Mouse (Mus musculus) neural tube, embryonic 14.5 days (tissue): ENCODE data around the gene Fxn. TPM values are rescaled to one million over a fixed set of nuclear protein-coding genes. Genes with fewer than 3 reads are reported as not detected.

ENCODE experiments used
- ATAC-seq: fragments of 200-750 bp; cut with Nextera tagmentation; 2 replicates; pipeline ENCODE4 v1.8.0; 2017; ENCODE audit warnings: low read depth, mild to moderate bottlenecking, moderate TSS enrichment, moderate library complexity
- H3K27ac ChIP-seq: fragments of 300-500 bp; sonication (generic); 2 replicates; pipeline ENCODE4 v1.5.1; 2014; ENCODE audit warnings: low read depth, mild to moderate bottlenecking, control low read depth, low read length, moderate library complexity, mixed read lengths
- H3K27me3 ChIP-seq: fragments of 300-500 bp; sonication (generic); 2 replicates; pipeline ENCODE4 v1.6.1; 2014; ENCODE audit warnings: low read length; ENCODE audit not compliant: control insufficient read depth, insufficient read depth
- H3K36me3 ChIP-seq: fragments of 300-500 bp; sonication (generic); 2 replicates; pipeline ENCODE4 v1.6.1; 2014; ENCODE audit warnings: low read length, mixed read lengths; ENCODE audit not compliant: control insufficient read depth, insufficient read depth
- H3K4me1 ChIP-seq: fragments of 300-500 bp; sonication (generic); 2 replicates; pipeline ENCODE4 v1.6.1; 2014; ENCODE audit warnings: low read length; ENCODE audit not compliant: control insufficient read depth, insufficient read depth
- H3K4me2 ChIP-seq: fragments of 300-500 bp; sonication (generic); 2 replicates; pipeline ENCODE4 v1.6.1; 2014; ENCODE audit warnings: mild to moderate bottlenecking, low read depth, low read length, control low read depth
- H3K4me3 ChIP-seq: fragments of 300-500 bp; sonication (generic); 2 replicates; pipeline ENCODE4 v1.5.1; 2014; ENCODE audit warnings: low read depth, low read length, control low read depth, mixed read lengths
- H3K9ac ChIP-seq: fragments of 300-500 bp; sonication (generic); replicated peaks from 2 replicates; pipeline ENCODE4 v1.6.1; 2014; ENCODE audit warnings: low read depth, mild to moderate bottlenecking, control low read depth, low read length, mixed read lengths
- H3K9me3 ChIP-seq: fragments of 300-500 bp; sonication (generic); 2 replicates; pipeline ENCODE4 v1.6.1; 2016; ENCODE audit warnings: low read length; ENCODE audit not compliant: control insufficient read depth
- WGBS: fragments of 180-500 bp; shearing (Covaris S2); extraction: QIAGEN DNeasy Blood & Tissue Kit; methylation state at CpG from one replicate; pipeline ENCODE4 v1.1.7; 2014; 5-methylcytosine and 5-hydroxymethylcytosine counted together
- polyA plus RNA-seq: library from polyadenylated mRNA; unstranded; fragments of >200 nt; fragmentation: Nextera tagmentation; extraction: Ambion mirVana; gene quantifications from 2 replicates; pipeline ENCODE4 v1.2.1, GENCODE M21; 2014

Gene Fxn
- polyA plus RNA-seq, 1 experiment from 2014 or later, result 38.4 TPM

- no peak overlapping the region for H3K9ac ChIP-seq
- H3K27me3 ChIP-seq, result no peaks in the 10 kb centered on the region
- H3K4me3 ChIP-seq, result no peak overlapping the region
- H3K36me3 ChIP-seq, result no peaks in the 10 kb centered on the region
- H3K4me1 ChIP-seq, result no peaks in the 10 kb centered on the region
- no peak for ATAC-seq
- 94% methylated on average over 14 of the region's 14 CpGs for WGBS
- no peak overlapping the region for H3K4me2 ChIP-seq
- H3K27ac ChIP-seq, result no peak overlapping the region
- no peaks in the 10 kb centered on the region for H3K9me3 ChIP-seq
These were observed 17.7 kb downstream of the Fxn start for GRCm38 (mm10) chr19:24262736-24263135.

- no peaks in the 10 kb centered on the region for H3K9me3 ChIP-seq
- WGBS, result 53% methylated on average over 12 of the region's 12 CpGs
- no peaks in the 10 kb centered on the region for H3K27me3 ChIP-seq
- ATAC-seq, result no peak
- no peak overlapping the region for H3K9ac ChIP-seq
- H3K27ac ChIP-seq, result no peak overlapping the region
- no peak overlapping the region for H3K4me3 ChIP-seq
- H3K4me2 ChIP-seq, result no peak overlapping the region
- no peaks in the 10 kb centered on the region for H3K4me1 ChIP-seq
- no peaks in the 10 kb centered on the region for H3K36me3 ChIP-seq
These were observed 20.7 kb downstream of the Fxn start for GRCm38 (mm10) chr19:24259390-24260351.

GRCm38 (mm10) chr19:24258368-24258767 is 22.0 kb downstream of the Fxn start:
- Histone ChIP-seq H3K4me1 (no peaks in the 10 kb centered on the region), H3K4me3 (no peak overlapping the region), H3K27me3 (no peaks in the 10 kb centered on the region), H3K27ac (no peak overlapping the region), H3K9ac (no peak overlapping the region), H3K9me3 (no peaks in the 10 kb centered on the region), H3K36me3 (no peaks in the 10 kb centered on the region), H3K4me2 (no peak overlapping the region)
- no peak for ATAC-seq
- 89% methylated on average over 5 of the region's 5 CpGs for WGBS

GRCm38 (mm10) chr19:24257962-24258361 is 22.4 kb downstream of the Fxn start:
- 95% methylated on average over 6 of the region's 6 CpGs for WGBS
- Histone ChIP-seq H3K27ac (no peak overlapping the region), H3K27me3 (no peaks in the 10 kb centered on the region), H3K4me1 (no peaks in the 10 kb centered on the region), H3K4me2 (no peak overlapping the region), H3K9me3 (no peaks in the 10 kb centered on the region), H3K9ac (no peak overlapping the region), H3K36me3 (no peaks in the 10 kb centered on the region), H3K4me3 (no peak overlapping the region)
- ATAC-seq, result no peak

- no peak overlapping the region for H3K4me3 ChIP-seq
- WGBS, result 30% methylated on average over 9 of the region's 9 CpGs
- H3K27me3 ChIP-seq, result no peaks in the 10 kb centered on the region
- H3K27ac ChIP-seq, result no peak overlapping the region
- no peaks in the 10 kb centered on the region for H3K9me3 ChIP-seq
- no peaks in the 10 kb centered on the region for H3K36me3 ChIP-seq
- ATAC-seq, result no peak
- H3K9ac ChIP-seq, result no peak overlapping the region
- H3K4me2 ChIP-seq, result no peak overlapping the region
- H3K4me1 ChIP-seq, result no peaks in the 10 kb centered on the region
These were observed 26.6 kb downstream of the Fxn start for GRCm38 (mm10) chr19:24253657-24254260.

GRCm38 (mm10) chr19:24251869-24252268 is 28.5 kb downstream of the Fxn start:
- no peak overlapping the region for H3K27ac ChIP-seq
- WGBS, result 23% methylated on average over 6 of the region's 6 CpGs

GRCm38 (mm10) chr19:24243340-24243739 is 37.1 kb downstream of the Fxn start:
- Histone ChIP-seq H3K4me1 (no peaks in the 10 kb centered on the region), H3K4me2 (no peak overlapping the region), H3K27me3 (no peaks in the 10 kb centered on the region), H3K4me3 (no peak overlapping the region), H3K9me3 (no peaks in the 10 kb centered on the region), H3K27ac (no peak overlapping the region), H3K36me3 (no peaks in the 10 kb centered on the region), H3K9ac (no peak overlapping the region)
- no peak for ATAC-seq
- WGBS, result 78% methylated on average over 6 of the region's 6 CpGs

More at GRCm38 (mm10) chr19:24251869-24252268, 28.5 kb downstream of the Fxn start:
- Histone ChIP-seq H3K4me3 (no peak overlapping the region), H3K4me2 (no peak overlapping the region), H3K36me3 (no peaks in the 10 kb centered on the region), H3K27me3 (no peaks in the 10 kb centered on the region), H3K4me1 (no peaks in the 10 kb centered on the region), H3K9me3 (no peaks in the 10 kb centered on the region), H3K9ac (no peak overlapping the region)
- no peak for ATAC-seq

GRCm38 (mm10) chr19:24241799-24242546 is 38.4 kb downstream of the Fxn start:
- 21% methylated on average over 14 of the region's 14 CpGs for WGBS
- H3K36me3 ChIP-seq, result no peaks in the 10 kb centered on the region
- no peaks in the 10 kb centered on the region for H3K4me1 ChIP-seq
- no peak overlapping the region for H3K9ac ChIP-seq
- H3K4me2 ChIP-seq, result no peak overlapping the region
- H3K27ac ChIP-seq, result no peak overlapping the region
- H3K27me3 ChIP-seq, result no peaks in the 10 kb centered on the region
- H3K9me3 ChIP-seq, result no peaks in the 10 kb centered on the region
- no peak for ATAC-seq
- H3K4me3 ChIP-seq, result no peak overlapping the region
